Mouse (Mus musculus): ENCODE results near the gene Mrps18c.

The Mrps18c gene

GRCm38 (mm10) chr5:100798165-100798860 is at the start of gene Mrps18c, which contains the start of gene Helq:
Mrps18c (plus strand) TSS chr5:100798627.
Helq (minus strand) TSS chr5:100798598.
- peak; percentile 91 to 95 for DNase-seq

GRCm38 (mm10) chr5:100750617-100751255 is 47.7 kb upstream of the Mrps18c start:
- no peak for DNase-seq

DNA sequence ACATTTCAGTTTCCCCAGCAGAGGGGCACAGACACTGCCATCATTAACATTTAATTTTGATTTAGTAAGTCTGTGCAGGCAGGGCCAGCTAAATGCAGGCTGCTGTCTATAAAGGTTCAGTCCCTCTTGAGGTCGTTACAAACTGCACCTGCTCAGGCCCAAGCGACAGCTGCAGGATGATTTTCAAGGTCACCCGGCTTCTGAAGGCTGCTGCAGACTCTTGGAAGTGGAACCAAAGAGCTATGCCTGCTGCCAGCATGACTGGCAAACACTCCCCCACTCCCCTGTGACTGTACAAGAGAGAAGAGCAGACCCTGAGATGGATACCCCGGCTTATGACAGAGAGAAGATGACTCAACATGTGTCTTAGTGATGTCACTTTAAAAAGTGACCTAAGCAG is 46.8 kb upstream of the Mrps18c start:
- no peak for DNase-seq

GRCm38 (mm10) chr5:100753407-100753806 is 45.0 kb upstream of the Mrps18c start:
- no peak for DNase-seq

- no peak for DNase-seq
Observed at GRCm38 (mm10) chr5:100758121-100758520, 40.3 kb upstream of the Mrps18c start.

GRCm38 (mm10) chr5:100760049-100760663 is 38.3 kb upstream of the Mrps18c start:
- no peak for DNase-seq

- no peak for DNase-seq
Observed at GRCm38 (mm10) chr5:100761736-100762135, 36.7 kb upstream of the Mrps18c start.

- no peak for DNase-seq
Observed at GRCm38 (mm10) chr5:100766026-100766425, 32.4 kb upstream of the Mrps18c start.

GRCm38 (mm10) chr5:100771575-100771974 is 26.9 kb upstream of the Mrps18c start:
- DNase-seq, result no peak

DNA sequence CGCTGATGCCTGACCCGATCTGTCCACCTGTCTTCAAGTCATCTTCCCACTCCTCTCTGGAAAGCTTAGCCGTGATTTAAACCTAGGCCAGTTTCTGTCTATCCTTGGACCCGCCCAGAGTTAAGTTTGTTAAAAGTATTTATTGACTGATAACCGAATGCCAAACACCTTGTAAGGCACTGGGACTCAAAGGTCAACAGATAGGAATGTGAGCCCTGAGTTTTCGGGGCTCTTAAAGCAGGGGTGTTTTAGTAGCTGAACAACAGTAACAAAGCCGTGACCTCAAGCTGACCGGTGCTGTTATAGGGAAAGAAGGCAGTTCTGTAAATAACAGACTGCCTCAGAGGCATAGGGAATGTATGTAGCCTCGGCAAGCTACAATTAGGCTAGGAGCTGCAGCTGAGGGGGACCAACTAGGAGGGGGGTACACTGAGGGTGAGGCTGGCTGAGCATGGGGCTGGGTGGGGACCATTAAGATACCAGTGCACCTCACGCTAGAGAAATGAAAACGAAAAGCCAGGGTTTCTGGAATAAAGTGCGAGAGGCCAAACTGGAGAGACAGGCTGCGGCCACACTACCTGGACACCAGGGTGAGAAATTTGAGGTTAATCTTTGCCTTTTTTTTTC is 22.5 kb upstream of the Mrps18c start:
- DNase-seq, result no peak

DNA sequence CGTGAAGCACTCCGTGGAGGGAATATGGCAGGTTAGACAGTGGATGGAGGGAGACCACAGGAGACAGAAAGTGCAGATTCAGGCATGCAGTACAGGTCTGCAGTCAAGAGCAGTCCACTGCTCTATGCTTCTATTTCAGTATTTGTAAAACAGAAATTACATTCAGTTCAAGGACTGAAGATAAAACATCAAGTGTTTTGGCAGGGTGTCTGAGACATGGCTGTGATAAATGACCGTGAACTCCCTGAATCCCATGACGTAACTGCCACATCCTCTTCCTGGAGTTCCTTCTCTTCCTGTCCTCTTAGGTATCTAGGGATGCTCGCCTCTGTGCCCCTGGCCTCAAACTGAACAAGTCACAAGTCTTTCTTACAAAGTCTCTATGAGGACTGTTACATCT is 21.5 kb upstream of the Mrps18c start:
- no peak for DNase-seq

GRCm38 (mm10) chr5:100779002-100779401 is 19.4 kb upstream of the Mrps18c start:
- DNase-seq, result no peak

DNA sequence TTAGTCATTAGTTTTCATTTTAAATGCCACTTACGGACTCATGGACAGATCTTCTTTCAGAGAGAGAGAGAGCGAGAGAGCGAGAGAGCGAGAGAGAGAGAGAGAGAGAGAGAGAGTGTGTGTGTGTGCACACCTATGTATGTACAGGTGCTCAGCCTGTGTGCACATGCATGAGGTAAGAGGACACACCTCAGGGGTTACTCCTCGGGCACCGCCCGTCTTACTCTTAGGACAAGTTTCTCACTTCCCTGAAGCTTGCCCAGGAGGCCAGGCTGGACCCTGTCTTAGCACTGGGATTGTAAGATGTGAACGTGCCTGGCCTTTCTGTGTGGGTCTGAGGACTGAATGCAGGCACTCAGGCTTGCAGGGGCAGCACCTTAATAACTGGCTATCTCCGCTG is 10.9 kb upstream of the Mrps18c start:
- DNase-seq, result no peak

GRCm38 (mm10) chr5:100792261-100792660 is 6.2 kb upstream of the Mrps18c start:
- peak in 1 of 2 experiments; percentile 9 for DNase-seq

DNA sequence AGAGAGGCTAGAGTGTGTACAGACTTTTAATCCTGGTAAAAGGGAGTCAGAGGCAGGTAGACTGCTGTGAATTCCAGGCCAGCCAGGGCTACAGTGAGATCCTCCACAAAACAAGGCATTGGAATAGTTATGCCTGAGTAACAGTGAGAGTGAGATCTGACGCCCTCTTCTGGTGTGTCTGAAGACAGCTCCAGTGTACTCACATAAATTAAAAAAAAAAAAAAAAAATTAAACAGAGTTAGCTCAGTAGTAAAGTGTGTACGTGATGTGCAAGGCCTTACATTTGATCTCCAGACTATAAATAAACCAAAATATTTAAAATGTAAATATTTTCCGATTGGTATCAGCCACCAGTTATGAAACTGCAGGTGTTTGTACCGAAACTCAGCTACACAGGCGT is 4.3 kb upstream of the Mrps18c start:
- no peak for DNase-seq

DNA sequence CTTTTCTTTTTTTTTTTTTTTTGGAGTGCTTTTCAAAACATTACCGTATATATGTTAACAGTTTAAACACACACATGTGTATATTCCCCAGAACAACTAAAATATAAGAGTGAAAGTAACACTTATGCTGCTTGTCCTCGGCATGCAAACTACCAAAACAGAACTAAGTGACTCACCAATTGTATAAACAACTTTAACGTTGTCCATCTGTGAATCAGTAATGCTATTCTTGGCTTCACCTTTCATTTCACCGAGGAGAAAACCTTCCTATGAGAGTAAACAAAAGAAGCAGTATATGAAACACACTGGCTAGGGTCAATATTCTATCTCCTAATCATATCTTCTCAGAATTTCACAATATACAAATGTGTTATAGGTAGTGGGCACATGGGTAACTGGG is 19.9 kb downstream of the Mrps18c start:
- no peak for DNase-seq

DNA sequence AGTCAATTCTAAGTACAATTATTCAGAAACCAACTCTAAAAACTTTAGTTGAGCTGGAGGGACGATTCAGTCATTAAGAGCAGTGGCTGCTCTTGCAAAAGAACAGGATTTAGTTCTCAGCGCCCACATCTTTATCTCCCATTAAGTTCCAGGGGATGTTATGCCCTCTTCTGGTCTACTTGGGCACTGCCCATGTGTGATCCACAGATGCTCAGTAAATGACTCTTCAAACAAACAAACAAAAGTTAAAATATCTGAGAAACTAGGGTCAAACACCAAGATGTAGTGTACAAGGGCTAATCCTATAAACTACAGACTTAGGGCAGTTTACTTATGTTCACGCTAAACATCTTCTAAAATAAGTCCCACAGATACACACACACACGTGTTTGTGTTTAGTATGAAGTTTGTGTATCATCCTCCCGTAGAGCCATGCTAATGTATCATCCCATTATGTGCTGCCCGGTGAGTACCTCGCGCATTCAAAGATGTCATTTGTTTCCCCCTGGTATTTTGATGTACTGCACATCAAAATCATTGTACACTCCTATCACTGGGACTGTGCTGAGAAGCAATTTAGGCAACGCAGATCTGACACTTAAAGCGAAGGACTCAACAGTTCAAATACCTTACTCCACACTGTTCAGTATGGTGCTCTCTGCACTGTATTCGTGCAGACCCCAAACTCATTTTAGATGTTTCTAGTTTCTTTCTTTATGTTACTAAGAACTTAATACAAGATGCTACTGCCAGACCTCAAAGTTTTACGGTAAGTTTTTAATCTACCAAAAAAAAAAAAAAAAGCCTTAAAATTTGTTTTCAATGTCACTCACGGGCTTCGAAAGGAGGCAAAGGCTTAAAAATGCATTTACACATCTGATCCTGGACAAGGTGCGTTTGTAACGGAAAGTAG is 21.4 kb downstream of the Mrps18c start:
- peak in 1 of 2 experiments; percentile 20 for DNase-seq

DNA sequence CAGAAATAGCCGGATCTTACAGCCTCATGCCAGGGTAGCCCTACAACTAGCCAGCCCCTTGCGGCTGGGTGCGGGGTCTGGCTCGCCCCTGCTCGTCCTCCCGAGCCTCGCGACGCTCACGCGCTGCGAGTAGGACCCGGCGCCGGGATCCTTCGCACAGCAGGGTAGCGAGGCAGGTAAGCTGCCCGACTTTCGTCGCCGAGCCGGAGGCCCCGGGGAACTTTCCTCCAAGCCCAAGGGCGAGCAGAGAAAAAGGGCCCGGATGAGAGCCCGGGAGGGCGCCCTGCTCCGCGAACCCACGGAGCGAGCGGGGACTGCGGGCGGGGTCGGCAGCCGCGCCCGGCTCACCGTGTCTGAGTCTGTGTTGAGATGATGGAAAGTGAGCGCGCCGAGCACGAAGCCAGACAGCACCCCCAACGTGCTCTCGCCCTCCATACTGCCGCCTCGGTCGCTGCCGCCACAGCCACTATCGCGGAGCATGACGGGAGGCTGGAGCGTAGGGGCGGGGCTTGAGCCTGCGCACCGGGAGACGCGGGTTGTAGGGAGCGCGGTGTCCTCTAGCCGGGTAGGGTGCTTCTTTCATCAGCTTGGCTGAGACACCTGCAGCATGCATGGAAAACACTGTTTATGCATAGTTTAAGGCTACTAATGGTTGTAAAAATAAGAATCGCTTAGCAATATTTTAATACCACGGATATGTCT is 22.2 kb downstream of the Mrps18c start, which contains the start of gene Abraxas1:
TSS of gene Abraxas1 (minus strand) at position 483 of the 702 bp plus-strand sequence.
- DNase-seq, result peak; percentile 91 to 93

- DNase-seq, result no peak
Observed at GRCm38 (mm10) chr5:100821375-100821774, 22.9 kb downstream of the Mrps18c start.

GRCm38 (mm10) chr5:100822826-100823225 is 24.4 kb downstream of the Mrps18c start:
- no peak for DNase-seq

DNA sequence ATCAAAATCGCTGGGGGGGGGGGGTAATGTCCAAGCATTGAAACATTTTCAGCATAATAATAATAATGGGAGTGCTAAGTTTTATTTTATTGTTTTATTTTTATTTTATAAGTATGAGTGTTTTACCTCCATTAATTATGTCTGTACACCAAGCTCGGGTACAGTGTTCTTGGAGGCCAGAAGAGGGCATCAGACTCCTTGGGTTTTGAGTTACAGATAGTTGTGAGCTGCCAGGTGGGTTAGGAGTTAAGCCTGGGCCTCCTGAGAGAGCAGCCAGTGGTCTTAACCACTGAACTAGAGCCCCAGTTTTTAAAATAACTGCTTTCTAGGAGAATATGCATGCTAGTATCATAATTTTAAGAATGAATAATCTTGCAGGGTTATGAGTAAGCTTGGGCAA is 27.5 kb downstream of the Mrps18c start:
- DNase-seq, result peak in 1 of 2 experiments; percentile 20

DNA sequence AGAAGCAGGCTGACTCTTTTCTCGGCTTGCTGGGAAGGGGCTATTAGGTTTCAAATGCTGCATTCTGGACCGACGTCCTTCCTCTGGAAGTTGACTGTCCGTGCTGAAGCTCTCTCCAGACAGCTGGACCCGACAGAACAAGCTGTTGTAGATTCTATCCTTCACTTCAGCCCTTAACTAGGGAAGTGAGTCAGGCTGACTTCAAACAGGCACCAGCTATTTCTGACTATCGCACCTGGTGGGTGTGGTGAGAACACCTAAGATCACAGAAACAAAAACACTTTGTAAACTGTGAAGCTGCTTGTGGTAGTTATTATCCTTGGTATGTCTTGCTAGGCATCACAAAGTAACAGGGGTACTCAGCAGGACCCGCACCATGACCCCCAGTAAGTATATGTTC is 28.1 kb downstream of the Mrps18c start:
- no peak for DNase-seq

All from kidney, postnatal 4 days (tissue).